Mouse (Mus musculus): ENCODE results near the gene Leng9.
"Not testable (repeated sequence)": the region's sequence is repeated elsewhere in the genome, so short reads cannot be mapped to it uniquely, and the experiment has no call there.

The Leng9 gene

GRCm38 (mm10) chr7:4150059-4150541 is at the start of gene Leng9:
Gene Leng9, minus strand, starts transcription at chr7:4150374.
- peak; percentile 57 for DNase-seq (ENCODE audit: low spot score in 2 of 2)

- DNase-seq (ENCODE audit: low spot score in 2 of 2) = peak in 1 of 2 experiments; percentile 32
Measured at GRCm38 (mm10) chr7:4178438-4178837, 28.3 kb upstream of the Leng9 start.

GRCm38 (mm10) chr7:4170193-4170938 is 20.2 kb upstream of the Leng9 start:
- no peak for DNase-seq (ENCODE audit: low spot score in 2 of 2)

- DNase-seq (ENCODE audit: low spot score in 2 of 2) = no peak
Measured at GRCm38 (mm10) chr7:4167098-4167497, 16.9 kb upstream of the Leng9 start.

GRCm38 (mm10) chr7:4165286-4165685 is 15.1 kb upstream of the Leng9 start:
- no peak for DNase-seq (ENCODE audit: low spot score in 2 of 2)

GRCm38 (mm10) chr7:4164090-4164910 is 14.1 kb upstream of the Leng9 start, which contains the start of gene Cdc42ep5:
Gene Cdc42ep5, minus strand, starts transcription at chr7:4164860.
- peak; percentile 75 to 84 for DNase-seq (ENCODE audit: low spot score in 2 of 2)

- DNase-seq (ENCODE audit: low spot score in 2 of 2) = peak; percentile 28 to 61
Measured at GRCm38 (mm10) chr7:4163571-4164072, 13.4 kb upstream of the Leng9 start.

GRCm38 (mm10) chr7:4161596-4161995 is 11.4 kb upstream of the Leng9 start:
- DNase-seq (ENCODE audit: low spot score in 2 of 2) = not testable (repeated sequence)

- no peak for DNase-seq (ENCODE audit: low spot score in 2 of 2)
Measured at GRCm38 (mm10) chr7:4154976-4155375, 4.8 kb upstream of the Leng9 start.

GRCm38 (mm10) chr7:4154356-4154755 is 4.2 kb upstream of the Leng9 start:
- DNase-seq (ENCODE audit: low spot score in 2 of 2) = no peak

GRCm38 (mm10) chr7:4151241-4151640 is 1.1 kb upstream of the Leng9 start:
- no peak for DNase-seq (ENCODE audit: low spot score in 2 of 2)

- peak; percentile 60 to 62 for DNase-seq (ENCODE audit: low spot score in 2 of 2)
Measured at GRCm38 (mm10) chr7:4150811-4151221, 642 bp upstream of the Leng9 start.

GRCm38 (mm10) chr7:4149209-4150054 is 742 bp downstream of the Leng9 start:
- DNase-seq (ENCODE audit: low spot score in 2 of 2) = peak; percentile 89 to 91

GRCm38 (mm10) chr7:4148341-4149208 is 1.6 kb downstream of the Leng9 start:
- no peak for DNase-seq (ENCODE audit: low spot score in 2 of 2)

GRCm38 (mm10) chr7:4147836-4148235 is 2.3 kb downstream of the Leng9 start:
- DNase-seq (ENCODE audit: low spot score in 2 of 2) = no peak

- no peak for DNase-seq (ENCODE audit: low spot score in 2 of 2)
Measured at GRCm38 (mm10) chr7:4147371-4147770, 2.8 kb downstream of the Leng9 start.

GRCm38 (mm10) chr7:4146241-4147180 is 3.7 kb downstream of the Leng9 start:
- DNase-seq (ENCODE audit: low spot score in 2 of 2) = no peak

GRCm38 (mm10) chr7:4145552-4146190 is 4.5 kb downstream of the Leng9 start:
- DNase-seq (ENCODE audit: low spot score in 2 of 2) = peak in 1 of 2 experiments; percentile 56

Measured in heart, adult 9 months (tissue).